Mouse (Mus musculus) C2C12 (cell line): ENCODE measurements at regions not wholly inside any gene's neighbourhood (a gene's known extent, or its start where the extent isn't known, plus 50 kb on each side); places are given as distances from the start of the nearest gene placed in this dataset.

Source experiments
- CEBPB ChIP-seq: IDR thresholded peaks from one replicate; pipeline ENCODE4 v1.6.1; 2011; ENCODE audit warnings: low read depth, mild to moderate bottlenecking, control low read depth, moderate library complexity
- CTCF ChIP-seq: IDR thresholded peaks from one replicate; pipeline ENCODE4 v1.5.1; 2011; ENCODE audit not compliant: control insufficient read depth, insufficient read depth, insufficient read length
- MAX ChIP-seq: IDR thresholded peaks from one replicate; pipeline ENCODE4 v1.6.1; 2011; ENCODE audit warnings: mild to moderate bottlenecking, control low read depth
- MYOD1 ChIP-seq: IDR thresholded peaks from one replicate; pipeline ENCODE4 v1.6.1; 2011; ENCODE audit warnings: low read depth; ENCODE audit not compliant: control insufficient read depth, insufficient read length

DNA sequence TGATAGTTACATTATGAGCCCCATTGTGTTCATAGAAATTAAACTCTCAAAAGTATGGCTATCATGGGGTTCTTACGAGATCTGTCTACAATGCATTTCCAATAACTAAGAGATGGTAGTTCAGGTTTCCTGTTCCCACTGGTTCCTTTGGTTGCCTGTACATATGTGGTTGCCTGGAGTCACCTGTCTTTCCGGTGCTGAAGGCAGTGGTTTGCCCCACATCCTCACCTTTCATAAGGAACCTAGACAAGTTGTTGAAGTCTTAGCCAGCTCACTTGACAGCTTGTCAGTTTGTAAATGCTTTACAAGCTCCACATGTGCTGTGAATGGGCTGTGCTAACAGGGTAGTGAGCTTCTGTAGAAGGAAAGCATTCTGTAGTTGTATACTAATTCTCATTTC is 143.5 kb upstream of the Ctso start:
- TF ChIP-seq MAX (no peak), CTCF (no peak), CEBPB (no peak), MYOD1 (no peak)
